Mouse (Mus musculus): Measurements from ENCODE around the gene Vwce. TPM values are rescaled to one million over a fixed set of nuclear protein-coding genes. Genes with fewer than 3 reads are reported as not detected.

The Vwce gene
- polyA plus RNA-seq, 1 experiment from 2014 or later: 0.95 TPM

DNA sequence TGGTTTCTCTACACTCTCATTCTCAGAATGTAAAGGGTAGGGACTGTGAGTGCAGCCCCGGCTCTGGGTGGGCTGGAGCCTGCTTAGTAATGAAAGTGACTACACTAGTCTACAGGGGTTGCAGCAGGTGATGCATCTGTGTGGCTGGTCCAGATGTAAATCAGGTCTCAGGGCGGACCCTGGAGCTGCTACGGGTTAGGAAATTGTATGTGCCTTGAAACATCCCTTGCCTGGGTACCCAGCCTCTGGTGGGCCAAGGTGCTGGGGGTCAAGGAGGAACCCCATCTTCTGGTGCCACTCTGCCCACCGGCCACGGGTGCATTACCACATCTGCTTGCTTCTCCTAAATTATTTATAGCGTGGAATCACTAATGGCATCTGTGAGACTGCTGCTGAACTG, 80.2 kb downstream of the Vwce start:
- Histone ChIP-seq H3K4me3 (no peak overlapping the region), H3K27me3 (ENCODE audit: low read depth, poor library complexity, severe bottlenecking) (no peaks in the 10 kb centered on the region), H3K9me3 (replicated peaks) (no peaks in the 10 kb centered on the region), H3K4me1 (peaks cover 11% of the 10 kb centered on the region), H3K36me3 (peaks cover 48% of the 10 kb centered on the region), H3K27ac (replicated peaks) (0 out of 2 replicates have a peak overlapping the region, but pooled peaks have one; percentile 33)
- WGBS: 89% methylated on average over 6 of the region's 6 CpGs
- DNase-seq (ENCODE audit: low spot score): no peak

DNA sequence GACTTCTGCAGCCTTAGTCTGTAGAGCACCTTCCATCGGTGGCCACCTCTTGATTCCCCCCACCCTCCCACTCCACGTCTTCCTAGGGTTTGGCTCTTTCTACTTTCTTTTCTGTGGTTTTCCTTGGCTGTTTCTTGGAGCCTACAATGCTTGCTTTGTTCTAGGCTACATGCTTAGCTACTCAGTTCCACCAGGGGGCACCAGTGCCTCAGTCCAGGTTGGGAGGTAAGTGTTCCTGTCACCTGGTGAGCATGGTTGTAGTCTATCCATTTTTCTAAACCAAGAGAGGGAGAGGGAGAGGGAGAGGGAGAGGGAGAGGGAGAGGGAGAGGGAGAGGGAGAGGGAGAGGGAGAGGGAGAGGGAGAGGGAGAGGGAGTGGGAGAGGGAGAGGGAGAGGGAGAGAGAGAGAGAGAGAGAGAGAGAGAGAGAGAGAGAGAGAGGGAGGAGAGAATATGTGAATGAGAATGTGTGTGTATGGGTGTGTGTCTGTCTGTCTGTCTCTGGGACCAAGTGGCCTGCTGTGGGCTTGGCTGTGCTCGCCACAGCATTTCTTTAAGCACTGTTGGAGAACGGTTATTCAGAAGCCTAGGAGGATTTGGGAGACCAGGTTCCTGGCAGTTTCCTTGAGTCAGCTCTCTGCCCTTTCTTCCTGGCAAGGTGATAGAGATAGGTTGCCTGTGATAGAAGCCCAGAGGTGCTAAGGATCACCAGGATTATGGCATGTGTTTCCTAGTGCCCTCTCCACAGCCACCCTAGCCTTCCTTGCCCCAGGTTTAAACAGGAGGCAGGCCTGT, 80.9 kb downstream of the Vwce start:
- DNase-seq (ENCODE audit: low spot score): peak; percentile 62
- Histone ChIP-seq H3K4me3 (no peak overlapping the region), H3K27me3 (ENCODE audit: low read depth, poor library complexity, severe bottlenecking) (no peaks in the 10 kb centered on the region), H3K36me3 (peaks cover 45% of the 10 kb centered on the region), H3K9me3 (replicated peaks) (no peaks in the 10 kb centered on the region), H3K4me1 (peaks cover 7% of the 10 kb centered on the region), H3K27ac (replicated peaks) (peak overlapping the region; percentile 33; the same call in 1 of the 2 replicates)
- 52% methylated on average over 4 of the region's 4 CpGs for WGBS

DNA sequence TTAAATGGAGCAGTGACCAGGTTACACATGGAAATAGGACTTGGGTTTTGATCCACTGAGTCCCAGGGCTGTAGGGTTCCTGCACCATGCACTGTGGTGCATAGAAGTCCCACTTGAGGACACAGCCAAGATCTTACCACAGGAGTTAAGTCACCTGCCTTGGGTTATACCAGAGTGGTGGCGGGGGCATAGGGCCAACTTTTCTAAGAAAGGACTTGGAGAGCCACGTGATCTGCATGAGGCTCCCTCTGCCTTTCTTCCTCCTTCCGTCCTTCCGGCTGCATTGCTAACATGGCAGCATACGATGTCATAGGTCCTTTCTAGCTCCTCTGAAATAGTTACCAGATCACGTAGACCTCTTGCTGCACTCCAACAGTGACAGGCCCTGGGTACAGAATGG, 81.5 kb downstream of the Vwce start:
- Histone ChIP-seq H3K27me3 (ENCODE audit: low read depth, poor library complexity, severe bottlenecking) (no peaks in the 10 kb centered on the region), H3K27ac (replicated peaks) (no peak overlapping the region), H3K4me1 (peaks cover 9% of the 10 kb centered on the region), H3K9me3 (replicated peaks) (no peaks in the 10 kb centered on the region), H3K4me3 (no peak overlapping the region), H3K36me3 (peaks cover 40% of the 10 kb centered on the region)
- 93% methylated on average over 6 of the region's 6 CpGs for WGBS
- no peak for DNase-seq (ENCODE audit: low spot score)

Other genes starting within 250 kb of the Vwce start
- gene Syt7, start 245.1 kb upstream of the Vwce start, polyA plus RNA-seq (2016; fragmentation: Nextera tagmentation; extraction: Ambion mirVana): 1.6 and 2.2 TPM in 2 replicates
- gene Lrrc10b, start 176.7 kb upstream of the Vwce start, polyA plus RNA-seq (2016; fragmentation: Nextera tagmentation; extraction: Ambion mirVana): 0.70 and 1.4 TPM in 2 replicates
- 0.39 and 0.47 TPM in 2 replicates for gene Ppp1r32, start 151.3 kb upstream of the Vwce start, polyA plus RNA-seq (2016; fragmentation: Nextera tagmentation; extraction: Ambion mirVana)
- 57.9 and 63.2 TPM in 2 replicates for gene Cpsf7, start 108.9 kb upstream of the Vwce start, polyA plus RNA-seq (2016; fragmentation: Nextera tagmentation; extraction: Ambion mirVana)
- 62.1 and 66.9 TPM in 2 replicates for gene Sdhaf2, start 108.1 kb upstream of the Vwce start, polyA plus RNA-seq (2016; fragmentation: Nextera tagmentation; extraction: Ambion mirVana)
- gene Tmem216, start 78.0 kb upstream of the Vwce start, polyA plus RNA-seq (2016; fragmentation: Nextera tagmentation; extraction: Ambion mirVana): 66.9 and 67.6 TPM in 2 replicates
- 15.2 and 15.3 TPM in 2 replicates for gene Cyb561a3, start 57.0 kb upstream of the Vwce start, polyA plus RNA-seq (2016; fragmentation: Nextera tagmentation; extraction: Ambion mirVana)
- 67.4 and 68.5 TPM in 2 replicates for gene Tmem138, start 56.9 kb upstream of the Vwce start, polyA plus RNA-seq (2016; fragmentation: Nextera tagmentation; extraction: Ambion mirVana)
- gene Ddb1, start 28.9 kb upstream of the Vwce start, polyA plus RNA-seq (2016; fragmentation: Nextera tagmentation; extraction: Ambion mirVana): 463 and 501 TPM in 2 replicates
- gene Tkfc, start 28.6 kb upstream of the Vwce start, polyA plus RNA-seq (2016; fragmentation: Nextera tagmentation; extraction: Ambion mirVana): 24.0 and 25.7 TPM in 2 replicates
- gene Pga5, start 43.9 kb downstream of the Vwce start, polyA plus RNA-seq (2016; fragmentation: Nextera tagmentation; extraction: Ambion mirVana): not detected in 2 replicates
- 33.8 and 36.0 TPM in 2 replicates for gene Vps37c, start 54.5 kb downstream of the Vwce start, polyA plus RNA-seq (2016; fragmentation: Nextera tagmentation; extraction: Ambion mirVana)
- gene Cd5, start 104.8 kb downstream of the Vwce start, polyA plus RNA-seq (2016; fragmentation: Nextera tagmentation; extraction: Ambion mirVana): not detected in 2 replicates
- not detected in 2 replicates for gene Cd6, start 195.8 kb downstream of the Vwce start, polyA plus RNA-seq (2016; fragmentation: Nextera tagmentation; extraction: Ambion mirVana)
- gene Slc15a3, start 205.5 kb downstream of the Vwce start, polyA plus RNA-seq (2016; fragmentation: Nextera tagmentation; extraction: Ambion mirVana): 0.20 TPM in 2 replicates
- gene Tmem132a, start 235.7 kb downstream of the Vwce start, polyA plus RNA-seq (2016; fragmentation: Nextera tagmentation; extraction: Ambion mirVana): 111 and 122 TPM in 2 replicates
- 50.1 and 53.0 TPM in 2 replicates for gene Tmem109, start 247.8 kb downstream of the Vwce start, polyA plus RNA-seq (2016; fragmentation: Nextera tagmentation; extraction: Ambion mirVana)